Comparison of ENCODE assay signal across 8 mouse cellular contexts in the genomic region with DNA sequence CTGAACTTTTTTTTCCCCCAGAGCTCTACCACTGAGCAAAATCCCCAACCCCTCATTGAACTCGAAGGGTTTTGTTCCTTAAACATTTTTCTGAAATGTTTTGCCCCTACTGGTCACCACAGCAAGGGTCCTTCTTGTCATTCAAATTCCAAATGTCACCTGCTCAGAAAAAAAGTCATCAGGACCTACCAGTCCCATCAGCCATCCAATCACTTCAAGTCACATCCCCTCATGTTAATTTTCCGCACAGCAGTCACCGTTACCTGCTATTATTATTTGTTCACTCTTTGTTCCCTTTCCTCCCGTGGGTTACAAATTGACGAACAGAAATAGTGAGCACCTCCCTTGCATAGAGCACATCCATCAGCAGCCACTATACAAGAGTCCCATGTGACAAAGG. TPM values are rescaled to one million over a fixed set of nuclear protein-coding genes. Genes with fewer than 3 reads are reported as not detected.
DNase-seq lines count a peak whose midpoint lies in the region; ATAC-seq and TF ChIP-seq lines count a peak whose summit lies in the region.

No protein-coding gene starts in this region.

- 21% methylated on average over 5 of the region's 5 CpGs for WGBS in heart, embryonic 13.5 days
- 7% methylated on average over 5 of the region's 5 CpGs for WGBS in hindbrain, embryonic 15.5 days
- WGBS in midbrain, embryonic 13.5 days: 10% methylated on average over 5 of the region's 5 CpGs

- no peaks in the 10 kb centered on the region for H3K36me3 ChIP-seq in heart, embryonic 13.5 days
- peaks cover 30% of the 10 kb centered on the region for H3K36me3 ChIP-seq in G1E (replicated peaks)
- H3K36me3 ChIP-seq in hindbrain, embryonic 15.5 days: no peaks in the 10 kb centered on the region
- no peaks in the 10 kb centered on the region for H3K36me3 ChIP-seq in midbrain, embryonic 13.5 days

- intact Hi-C loops in heart, postnatal 14 days (cut with DNase I): no loop called here

- peak overlapping the region; percentile 85 for H3K4me3 ChIP-seq in heart, embryonic 13.5 days
- H3K4me3 ChIP-seq in G1E (ENCODE audit: low read depth, low read length): peak overlapping the region; percentile 99; the same call in 1 of the 2 replicates
- H3K4me3 ChIP-seq in hindbrain, embryonic 15.5 days: peak overlapping the region; percentile 75
- H3K4me3 ChIP-seq in midbrain, embryonic 13.5 days (replicated peaks): peak overlapping the region; percentile 84

- peaks cover 25% of the 10 kb centered on the region for H3K27me3 ChIP-seq in heart, embryonic 13.5 days (replicated peaks)
- no peaks in the 10 kb centered on the region for H3K27me3 ChIP-seq in G1E (ENCODE audit: insufficient read depth, low read length)
- H3K27me3 ChIP-seq in hindbrain, embryonic 15.5 days: peaks cover 18% of the 10 kb centered on the region; the same call in 1 of the 2 replicates
- H3K27me3 ChIP-seq in midbrain, embryonic 13.5 days: peaks cover 2% of the 10 kb centered on the region; the same call in 1 of the 2 replicates

- H3K27ac ChIP-seq in heart, embryonic 13.5 days (replicated peaks): peak overlapping the region; percentile 48; the same call in 1 of the 2 replicates
- H3K27ac ChIP-seq in hindbrain, embryonic 15.5 days (replicated peaks): no peak overlapping the region
- H3K27ac ChIP-seq in midbrain, embryonic 13.5 days: no peak overlapping the region

- no peak for DNase-seq in heart, postnatal 14 days
- no peak for DNase-seq in G1E (ENCODE audit: low spot score)
- DNase-seq in gastrocnemius, adult 18-20 months (ENCODE audit: low spot score): no peak
- no peak for DNase-seq in urinary bladder, postnatal 4 days (ENCODE audit: low spot score in 2 of 2)
- no peak for DNase-seq in frontal cortex, postnatal 10 days (ENCODE audit: low spot score in 2 of 2)

- H3K4me2 ChIP-seq in heart, embryonic 13.5 days: peak overlapping the region; percentile 98
- H3K4me2 ChIP-seq in hindbrain, embryonic 15.5 days: peak overlapping the region; percentile 100
- peak overlapping the region; percentile 99 for H3K4me2 ChIP-seq in midbrain, embryonic 13.5 days (replicated peaks)

- ATAC-seq in heart, embryonic 13.5 days (ENCODE audit: extremely low read depth, insufficient number of reproducible peaks, low FRiP score, low TSS enrichment): no peak
- no peak for ATAC-seq in G1E (ENCODE audit: extremely low read depth, insufficient number of reproducible peaks, low FRiP score, poor library complexity, severe bottlenecking)
- ATAC-seq in hindbrain, embryonic 15.5 days (ENCODE audit: low FRiP score, low read depth): no peak
- peak; percentile 1; the same call in 1 of the 2 replicates for ATAC-seq in midbrain, embryonic 13.5 days

- H3K9me3 ChIP-seq in heart, embryonic 13.5 days: no peaks in the 10 kb centered on the region
- H3K9me3 ChIP-seq in G1E (replicated peaks): no peaks in the 10 kb centered on the region
- no peaks in the 10 kb centered on the region for H3K9me3 ChIP-seq in hindbrain, embryonic 15.5 days
- H3K9me3 ChIP-seq in midbrain, embryonic 13.5 days: no peaks in the 10 kb centered on the region

- H3K9ac ChIP-seq in heart, embryonic 13.5 days: peak overlapping the region; percentile 81
- no peak overlapping the region for H3K9ac ChIP-seq in hindbrain, embryonic 15.5 days
- H3K9ac ChIP-seq in midbrain, embryonic 13.5 days (replicated peaks): peak overlapping the region; percentile 76; the same call in 1 of the 2 replicates

- no peak for TF ChIP-seq CTCF in G1E (IDR thresholded peaks at IDR 0.05; ENCODE audit: low read depth, low read length)

- H3K4me1 ChIP-seq in heart, embryonic 13.5 days: peaks cover 34% of the 10 kb centered on the region
- peaks cover 38% of the 10 kb centered on the region for H3K4me1 ChIP-seq in G1E (ENCODE audit: insufficient read depth, low read depth, low read length)
- H3K4me1 ChIP-seq in hindbrain, embryonic 15.5 days (replicated peaks): peaks cover 26% of the 10 kb centered on the region
- peaks cover 27% of the 10 kb centered on the region for H3K4me1 ChIP-seq in midbrain, embryonic 13.5 days (replicated peaks)

RNA-seq across cellular contexts. Expression of a gene that starts 1.6 kb away (rescaled TPM):
- 38.4 and 41.7 TPM in 2 replicates for polyA plus RNA-seq in heart, embryonic 13.5 days (2015; fragmentation: Nextera tagmentation; extraction: Ambion mirVana)
- 1 to 10 TPM; 5.9 to 9.1 TPM for total RNA-seq in heart, postnatal 14 days (2021)
- 16.8 and 18.5 TPM in 2 replicates for total RNA-seq in G1E (2014; fragmentation: Nextera tagmentation)
- 9.4 and 10.1 TPM in 2 replicates for total RNA-seq in G1E (2017)
- polyA plus RNA-seq in G1E (2012): 33.4 and 37.8 TPM in 2 replicates
- 9.4 and 10.3 TPM in 2 replicates for polyA plus RNA-seq in hindbrain, embryonic 15.5 days (2015; fragmentation: Nextera tagmentation; extraction: Ambion mirVana)
- 7.5 and 10.1 TPM in 2 replicates for polyA plus RNA-seq in midbrain, embryonic 13.5 days (2015; fragmentation: Nextera tagmentation; extraction: Ambion mirVana)
- total RNA-seq in gastrocnemius, adult 18-20 months (2021): 1 to 10 TPM in 1 of 2 experiments, under 1 TPM in 1; 0.71 to 1.5 TPM

RNA-seq across cellular contexts. Expression of a gene that starts 27.4 kb away (rescaled TPM):
- polyA plus RNA-seq in heart, embryonic 13.5 days (2015; fragmentation: Nextera tagmentation; extraction: Ambion mirVana): 604 and 625 TPM in 2 replicates
- total RNA-seq in heart, postnatal 14 days (2021): 100 to 1,000 TPM; 300 to 317 TPM
- total RNA-seq in G1E (2014; fragmentation: Nextera tagmentation) (666 and 739 TPM in 2 replicates), G1E (2017) (2,275 and 3,588 TPM in 2 replicates)
- polyA plus RNA-seq in G1E (2012): 2,567 and 2,962 TPM in 2 replicates
- 480 and 532 TPM in 2 replicates for polyA plus RNA-seq in hindbrain, embryonic 15.5 days (2015; fragmentation: Nextera tagmentation; extraction: Ambion mirVana)
- 578 and 624 TPM in 2 replicates for polyA plus RNA-seq in midbrain, embryonic 13.5 days (2015; fragmentation: Nextera tagmentation; extraction: Ambion mirVana)
- 100 to 1,000 TPM; 260 to 323 TPM for total RNA-seq in gastrocnemius, adult 18-20 months (2021)
